Mouse (Mus musculus) adrenal gland, adult 10 weeks (tissue): ENCODE results near the gene Mapk1. TPM values are rescaled to one million over a fixed set of nuclear protein-coding genes. Genes with fewer than 3 reads are reported as not detected.

Experiments
- polyA plus RNA-seq: library from polyadenylated mRNA; stranded (reverse); fragments of 350-450 nt; fragmentation: Illumina TruSeq; extraction: RNeasy Lipid Tissue Mini Kit (QIAGEN cat#74804); gene quantifications from one replicate; pipeline ENCODE4 v1.2.3, GENCODE M21; 2014; ENCODE audit warnings: low read depth, low replicate concordance

Gene Mapk1
- polyA plus RNA-seq: 394 TPM

DNA sequence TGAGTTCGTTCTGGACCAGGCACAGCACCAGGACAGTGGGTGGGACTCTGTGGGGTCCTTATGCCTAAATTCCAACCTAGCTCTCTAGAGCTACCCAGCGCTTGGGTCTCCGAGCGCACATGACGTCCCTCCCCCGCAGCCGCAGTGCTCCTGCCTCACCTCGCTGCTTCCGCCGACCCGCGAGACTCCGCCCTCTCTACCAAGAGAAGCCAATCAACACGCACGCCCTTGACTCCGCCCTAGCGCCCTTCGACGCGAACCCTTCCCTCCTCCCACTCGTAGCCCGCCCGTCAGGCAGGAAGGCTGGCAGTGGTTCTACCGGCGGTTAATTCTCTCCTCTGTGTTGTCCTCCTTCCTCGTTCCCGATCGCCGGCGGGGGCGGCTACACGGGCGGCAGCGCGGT, at the start of gene Mapk1:
Mapk1 (plus strand) TSS at position 252 of the 403 bp plus-strand sequence.

GRCm38 (mm10) chr16:17069511-17070443, 86.6 kb downstream of the Mapk1 start, which contains the start of gene Ypel1:
Ypel1 (plus strand) TSS chr16:17069696.

Other genes with a start within 250 kb of the Mapk1 start
- not detected for gene Spag6l, start 153.9 kb upstream of the Mapk1 start, polyA plus RNA-seq
- not detected for gene Igll1, start 119.4 kb upstream of the Mapk1 start, polyA plus RNA-seq
- gene Top3b, start 112.6 kb upstream of the Mapk1 start, polyA plus RNA-seq: 9.2 TPM
- gene Vpreb1, start 112.5 kb upstream of the Mapk1 start, polyA plus RNA-seq: not detected
- gene Ppm1f, start 86.9 kb upstream of the Mapk1 start, polyA plus RNA-seq: 17.2 TPM
- 4.1 TPM for gene Ypel1, start 86.3 kb downstream of the Mapk1 start, polyA plus RNA-seq
- gene Ppil2, start 127.9 kb downstream of the Mapk1 start, polyA plus RNA-seq: 157 TPM
- not detected for gene 2610318N02Rik, start 141.8 kb downstream of the Mapk1 start, polyA plus RNA-seq
- 15.5 TPM for gene Sdf2l1, start 149.0 kb downstream of the Mapk1 start, polyA plus RNA-seq
- gene Ydjc, start 161.2 kb downstream of the Mapk1 start, polyA plus RNA-seq: not detected
- gene Ccdc116, start 163.8 kb downstream of the Mapk1 start, polyA plus RNA-seq: not detected
- gene Ube2l3, start 219.3 kb downstream of the Mapk1 start, polyA plus RNA-seq: 394 TPM
- not detected for gene Rimbp3, start 225.2 kb downstream of the Mapk1 start, polyA plus RNA-seq